Mouse (Mus musculus) midbrain, postnatal 0 days (tissue): ENCODE results near the gene Fyn. TPM values are rescaled to one million over a fixed set of nuclear protein-coding genes. Genes with fewer than 3 reads are reported as not detected.

Experiments
- ATAC-seq: fragments of 200-750 bp; cut with Nextera tagmentation; 2 replicates; pipeline ENCODE4 v1.8.0; 2017; ENCODE audit warnings: moderate number of reproducible peaks, mild to moderate bottlenecking, moderate TSS enrichment, moderate library complexity; ENCODE audit not compliant: low FRiP score
- DNase-seq: peaks from one replicate; pipeline ENCODE4 v3.0.0-alpha.2; 2015; ENCODE audit warnings: low spot score
- H3K27ac ChIP-seq: fragments of 300-500 bp; sonication (generic); 2 replicates; pipeline ENCODE4 v1.5.1; 2014; ENCODE audit warnings: low read depth, mild to moderate bottlenecking, low read length, mixed read lengths
- H3K27me3 ChIP-seq: fragments of 300-500 bp; sonication (generic); 2 replicates; pipeline ENCODE4 v1.6.1; 2014; ENCODE audit warnings: low read length, control low read depth, mixed read lengths; ENCODE audit not compliant: insufficient read depth
- H3K36me3 ChIP-seq: fragments of 300-500 bp; sonication (generic); 2 replicates; pipeline ENCODE4 v1.6.1; 2014; ENCODE audit warnings: low read length, control low read depth, mixed read lengths; ENCODE audit not compliant: insufficient read depth
- H3K4me1 ChIP-seq: fragments of 300-500 bp; sonication (generic); 2 replicates; pipeline ENCODE4 v1.6.1; 2014; ENCODE audit warnings: mild to moderate bottlenecking, control low read depth, antibody characterized with exemption, low read length, mixed read lengths; ENCODE audit not compliant: insufficient read depth
- H3K4me2 ChIP-seq: fragments of 300-500 bp; sonication (generic); 2 replicates; pipeline ENCODE4 v1.6.1; 2014; ENCODE audit warnings: low read depth, mild to moderate bottlenecking, low read length, mixed read lengths; ENCODE audit not compliant: poor library complexity, severe bottlenecking
- H3K4me3 ChIP-seq: fragments of 300-500 bp; sonication (generic); 2 replicates; pipeline ENCODE4 v1.5.1; 2014; ENCODE audit warnings: low read depth, mild to moderate bottlenecking, low read length, moderate library complexity
- H3K9ac ChIP-seq: fragments of 300-500 bp; sonication (generic); replicated peaks from 2 replicates; pipeline ENCODE4 v1.6.1; 2014; ENCODE audit warnings: mild to moderate bottlenecking, low read length, moderate library complexity, mixed read lengths; ENCODE audit not compliant: poor library complexity, severe bottlenecking
- H3K9me3 ChIP-seq: fragments of 300-500 bp; sonication (generic); 2 replicates; pipeline ENCODE4 v1.6.1; 2016; ENCODE audit warnings: low read length, control low read depth
- CTCF ChIP-seq: IDR thresholded peaks from 2 replicates; pipeline ENCODE4 v1.5.1; 2016; ENCODE audit warnings: antibody characterized with exemption, mild to moderate bottlenecking
- WGBS: fragments of 180-500 bp; shearing (Covaris S2); extraction: QIAGEN DNeasy Blood & Tissue Kit; methylation state at CpG from one replicate; pipeline ENCODE4 v1.1.7; 2014; 5-methylcytosine and 5-hydroxymethylcytosine counted together
- polyA plus RNA-seq: library from polyadenylated mRNA; unstranded; fragments of >200 nt; fragmentation: Nextera tagmentation; extraction: Ambion mirVana; gene quantifications from 2 replicates; pipeline ENCODE4 v1.2.1, GENCODE M21; 2015
- total RNA-seq: library from RNA; depleted of rRNA; stranded (reverse); fragments of >200 nt; gene quantifications from 2 replicates; pipeline ENCODE4 v1.2.3, GENCODE M21; 2014

The Fyn gene
- total and polyA plus RNA-seq, 2 experiments from 2014 or later: 82.9 to 121 TPM

DNA sequence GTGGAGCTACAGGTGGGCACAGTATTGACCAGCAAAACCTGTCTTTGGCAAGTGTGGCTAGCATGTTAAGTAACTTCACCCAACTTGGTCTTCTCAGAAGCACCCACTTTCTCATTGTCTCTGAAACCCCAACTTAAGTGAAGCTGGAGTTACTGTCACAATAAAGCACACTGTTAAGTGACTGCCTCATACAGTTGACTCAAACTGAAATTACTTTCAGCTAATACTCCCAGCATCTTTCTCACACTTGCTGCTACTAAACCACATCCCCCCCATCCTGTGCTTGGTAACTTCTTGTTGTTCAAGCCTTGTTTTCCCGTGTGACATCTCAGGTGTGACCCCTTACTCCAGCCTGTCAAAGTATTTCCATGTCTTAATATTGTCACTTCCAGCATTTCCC, 110.7 kb downstream of the Fyn start:
- Histone ChIP-seq H3K4me1 (peaks cover 10% of the 10 kb centered on the region; the same call in 1 of the 2 replicates), H3K4me2 (no peak overlapping the region), H3K9me3 (no peaks in the 10 kb centered on the region), H3K9ac (no peak overlapping the region), H3K4me3 (no peak overlapping the region), H3K27me3 (no peaks in the 10 kb centered on the region), H3K36me3 (no peaks in the 10 kb centered on the region), H3K27ac (no peak overlapping the region)
- WGBS: 96% methylated on average over 1 of the region's 1 CpGs
- DNase-seq: no peak
- TF ChIP-seq CTCF: no peak
- ATAC-seq: no peak

GRCm38 (mm10) chr10:39484382-39484826, 115.7 kb downstream of the Fyn start:
- no peaks in the 10 kb centered on the region for H3K36me3 ChIP-seq
- H3K9me3 ChIP-seq: no peaks in the 10 kb centered on the region
- no peak overlapping the region for H3K9ac ChIP-seq
- H3K4me1 ChIP-seq: peaks cover 25% of the 10 kb centered on the region; the same call in 1 of the 2 replicates
- H3K27ac ChIP-seq: peak overlapping the region; percentile 67
- H3K27me3 ChIP-seq: no peaks in the 10 kb centered on the region
- 8% methylated on average over 8 of the region's 8 CpGs for WGBS
- peak; percentile 38 for TF ChIP-seq CTCF
- DNase-seq: peak; percentile 38
- H3K4me2 ChIP-seq: no peak overlapping the region
- ATAC-seq: no peak
- H3K4me3 ChIP-seq: no peak overlapping the region

DNA sequence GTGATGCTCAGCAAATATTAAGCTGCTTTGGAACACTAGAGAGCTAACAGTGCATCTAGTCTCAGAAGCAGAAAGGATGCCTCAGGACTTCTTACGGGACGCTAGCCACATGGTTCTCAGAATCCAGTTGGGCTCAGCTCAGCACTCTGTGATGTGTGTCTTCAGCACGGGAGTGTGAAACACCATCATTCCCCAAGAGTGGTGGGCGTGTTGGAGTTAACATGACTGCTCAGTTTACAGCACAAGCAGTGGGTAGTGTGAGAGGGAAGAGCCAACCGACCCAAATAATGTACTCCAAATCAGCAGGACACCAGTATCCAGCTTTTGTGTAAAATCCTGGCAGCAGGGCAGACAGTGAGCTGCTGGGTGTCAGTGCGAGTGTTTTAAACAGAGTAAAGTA, 116.2 kb downstream of the Fyn start:
- Histone ChIP-seq H3K4me1 (peaks cover 25% of the 10 kb centered on the region; the same call in 1 of the 2 replicates), H3K27ac (peak overlapping the region; percentile 67), H3K4me2 (no peak overlapping the region), H3K9me3 (no peaks in the 10 kb centered on the region), H3K27me3 (no peaks in the 10 kb centered on the region), H3K4me3 (no peak overlapping the region), H3K36me3 (no peaks in the 10 kb centered on the region), H3K9ac (0 out of 2 replicates have a peak overlapping the region, but pooled peaks have one; percentile 2)
- no peak for TF ChIP-seq CTCF
- WGBS: 17% methylated on average over 6 of the region's 6 CpGs
- no peak; the same call in 1 of the 2 replicates for ATAC-seq
- DNase-seq: peak; percentile 36

- H3K27me3 ChIP-seq: no peaks in the 10 kb centered on the region
- H3K9me3 ChIP-seq: no peaks in the 10 kb centered on the region
- H3K9ac ChIP-seq: no peak overlapping the region
- H3K36me3 ChIP-seq: no peaks in the 10 kb centered on the region
- H3K4me2 ChIP-seq: no peak overlapping the region
- DNase-seq: no peak
- TF ChIP-seq CTCF: no peak
- WGBS: 82% methylated on average over 4 of the region's 4 CpGs
- ATAC-seq: no peak
- H3K4me1 ChIP-seq: peaks cover 25% of the 10 kb centered on the region; the same call in 1 of the 2 replicates
- no peak overlapping the region for H3K4me3 ChIP-seq
- H3K27ac ChIP-seq: no peak overlapping the region
These were observed 117.3 kb downstream of the Fyn start for GRCm38 (mm10) chr10:39485939-39486338.

- ATAC-seq (no peak), DNase-seq (no peak)
- H3K4me3 ChIP-seq: no peak overlapping the region
- 47% methylated on average over 11 of the region's 11 CpGs for WGBS
- H3K9me3 ChIP-seq: no peaks in the 10 kb centered on the region
- H3K36me3 ChIP-seq: no peaks in the 10 kb centered on the region
- peaks cover 20% of the 10 kb centered on the region; the same call in 1 of the 2 replicates for H3K4me1 ChIP-seq
- H3K9ac ChIP-seq: no peak overlapping the region
- TF ChIP-seq CTCF: no peak
- no peaks in the 10 kb centered on the region for H3K27me3 ChIP-seq
- H3K4me2 ChIP-seq: no peak overlapping the region
- no peak overlapping the region for H3K27ac ChIP-seq
These were observed 118.1 kb downstream of the Fyn start for GRCm38 (mm10) chr10:39486501-39487450.
